Mouse (Mus musculus) neural tube, embryonic 11.5 days (tissue): ENCODE results near the gene Tcf3. TPM values are rescaled to one million over a fixed set of nuclear protein-coding genes. Genes with fewer than 3 reads are reported as not detected.

ENCODE experiments used
- ATAC-seq: fragments of 200-750 bp; cut with Nextera tagmentation; 2 replicates; pipeline ENCODE4 v1.8.0; 2017; ENCODE audit warnings: moderate number of reproducible peaks, mild to moderate bottlenecking, moderate TSS enrichment, moderate library complexity; ENCODE audit not compliant: insufficient read depth, low FRiP score, low TSS enrichment
- DNase-seq: peaks from one replicate; pipeline ENCODE4 v3.0.0-alpha.2; 2015; ENCODE audit warnings: low spot score
- H3K27ac ChIP-seq: fragments of 300-500 bp; sonication (generic); 2 replicates; pipeline ENCODE4 v1.5.1; 2014; ENCODE audit warnings: low read depth, mild to moderate bottlenecking, low read length
- H3K27me3 ChIP-seq: fragments of 300-500 bp; sonication (generic); 2 replicates; pipeline ENCODE4 v1.6.1; 2014; ENCODE audit warnings: mild to moderate bottlenecking, low read length, mixed read lengths; ENCODE audit not compliant: control insufficient read depth, insufficient read depth
- H3K36me3 ChIP-seq: fragments of 300-500 bp; sonication (generic); 2 replicates; pipeline ENCODE4 v1.6.1; 2014; ENCODE audit warnings: mild to moderate bottlenecking, low read length, moderate library complexity, mixed read lengths; ENCODE audit not compliant: control insufficient read depth, insufficient read depth
- H3K4me1 ChIP-seq: fragments of 300-500 bp; sonication (generic); 2 replicates; pipeline ENCODE4 v1.6.1; 2014; ENCODE audit warnings: low read length, mixed read lengths; ENCODE audit not compliant: control insufficient read depth, insufficient read depth
- H3K4me2 ChIP-seq: fragments of 300-500 bp; sonication (generic); 2 replicates; pipeline ENCODE4 v1.6.1; 2014; ENCODE audit warnings: low read depth, mild to moderate bottlenecking, moderate library complexity
- H3K4me3 ChIP-seq: fragments of 300-500 bp; sonication (generic); 2 replicates; pipeline ENCODE4 v1.5.1; 2014; ENCODE audit warnings: low read depth, low read length
- H3K9ac ChIP-seq: fragments of 300-500 bp; sonication (generic); 2 replicates; pipeline ENCODE4 v1.6.1; 2014; ENCODE audit warnings: mild to moderate bottlenecking, low read length
- H3K9me3 ChIP-seq: fragments of 300-500 bp; sonication (generic); 2 replicates; pipeline ENCODE4 v1.6.1; 2016; ENCODE audit warnings: low read length; ENCODE audit not compliant: control insufficient read depth
- whole genome bisulfite sequencing: fragments of 180-500 bp; shearing (Covaris S2); extraction: QIAGEN DNeasy Blood & Tissue Kit; methylation state at CpG from one replicate; pipeline ENCODE4 v1.1.7; 2014; 5-methylcytosine and 5-hydroxymethylcytosine counted together
- microRNA-seq: library from miRNA; unstranded; fragments of <30 nt; microRNA quantifications from one replicate; pipeline ENCODE4, GENCODE M21; 2016
- polyA plus RNA-seq: library from polyadenylated mRNA; unstranded; fragments of >200 nt; fragmentation: Nextera tagmentation; extraction: Ambion mirVana; gene quantifications from 2 replicates; pipeline ENCODE4 v1.2.1, GENCODE M21; 2014

Gene Tcf3
- polyA plus RNA-seq, 1 experiment from 2014 or later, result 177 TPM

GRCm38 (mm10) chr10:80369995-80370747 is 63.3 kb downstream of the Tcf3 start:
- Histone ChIP-seq H3K27ac (no peak overlapping the region), H3K36me3 (no peaks in the 10 kb centered on the region), H3K4me1 (no peaks in the 10 kb centered on the region), H3K27me3 (no peaks in the 10 kb centered on the region), H3K9me3 (no peaks in the 10 kb centered on the region), H3K4me3 (no peak overlapping the region), H3K4me2 (no peak overlapping the region), H3K9ac (no peak overlapping the region)
- DNase-seq, result no peak
- 84% methylated on average over 21 of the region's 21 CpGs for WGBS
- no peak for ATAC-seq

- DNase-seq (no peak), ATAC-seq (no peak)
- H3K36me3 ChIP-seq, result no peaks in the 10 kb centered on the region
- H3K9ac ChIP-seq, result no peak overlapping the region
- no peaks in the 10 kb centered on the region for H3K4me1 ChIP-seq
- 86% methylated on average over 6 of the region's 6 CpGs for whole genome bisulfite sequencing
- no peak overlapping the region for H3K4me3 ChIP-seq
- H3K9me3 ChIP-seq, result no peaks in the 10 kb centered on the region
- no peak overlapping the region for H3K4me2 ChIP-seq
- no peak overlapping the region for H3K27ac ChIP-seq
- H3K27me3 ChIP-seq, result no peaks in the 10 kb centered on the region
Observed at GRCm38 (mm10) chr10:80368392-80368791, 65.1 kb downstream of the Tcf3 start.

- H3K36me3 ChIP-seq, result no peaks in the 10 kb centered on the region
- no peak overlapping the region for H3K4me3 ChIP-seq
- H3K4me1 ChIP-seq, result no peaks in the 10 kb centered on the region
- ATAC-seq (no peak), DNase-seq (no peak)
- H3K27ac ChIP-seq, result no peak overlapping the region
- H3K4me2 ChIP-seq, result no peak overlapping the region
- no peak overlapping the region for H3K9ac ChIP-seq
- H3K9me3 ChIP-seq, result no peaks in the 10 kb centered on the region
- H3K27me3 ChIP-seq, result no peaks in the 10 kb centered on the region
- WGBS, result 71% methylated on average over 5 of the region's 5 CpGs
Observed at GRCm38 (mm10) chr10:80367954-80368353, 65.5 kb downstream of the Tcf3 start.

- H3K4me1 ChIP-seq, result no peaks in the 10 kb centered on the region
- DNase-seq (no peak), ATAC-seq (no peak)
- no peaks in the 10 kb centered on the region for H3K9me3 ChIP-seq
- WGBS, result 70% methylated on average over 6 of the region's 6 CpGs
- H3K4me3 ChIP-seq, result no peak overlapping the region
- H3K4me2 ChIP-seq, result no peak overlapping the region
- no peaks in the 10 kb centered on the region for H3K27me3 ChIP-seq
- no peak overlapping the region for H3K9ac ChIP-seq
- no peak overlapping the region for H3K27ac ChIP-seq
- H3K36me3 ChIP-seq, result no peaks in the 10 kb centered on the region
Observed at GRCm38 (mm10) chr10:80365736-80366135, 67.7 kb downstream of the Tcf3 start.

GRCm38 (mm10) chr10:80363734-80364133 is 69.7 kb downstream of the Tcf3 start:
- no peak for ATAC-seq
- Histone ChIP-seq H3K4me1 (no peaks in the 10 kb centered on the region), H3K27me3 (peaks cover 8% of the 10 kb centered on the region), H3K9ac (no peak overlapping the region; the same call in 1 of the 2 replicates), H3K4me3 (no peak overlapping the region), H3K27ac (no peak overlapping the region), H3K9me3 (no peaks in the 10 kb centered on the region), H3K4me2 (no peak overlapping the region), H3K36me3 (no peaks in the 10 kb centered on the region)
- WGBS, result 48% methylated on average over 6 of the region's 6 CpGs
- DNase-seq, result no peak

Small RNAs within 50 kb of the gene (microRNA-seq; reads per million reads assigned to microRNA genes)
- not detected for gene Gm22721

Other genes starting within 250 kb of the Tcf3 start
- gene Mum1, start 207.2 kb downstream of the Tcf3 start, polyA plus RNA-seq, result 59.6 and 61.8 TPM in 2 replicates
- 247 and 261 TPM in 2 replicates for gene Ndufs7, start 184.5 kb downstream of the Tcf3 start, polyA plus RNA-seq
- 35.1 and 37.7 TPM in 2 replicates for gene Gamt, start 172.6 kb downstream of the Tcf3 start, polyA plus RNA-seq
- 49.8 and 51.9 TPM in 2 replicates for gene Dazap1, start 172.2 kb downstream of the Tcf3 start, polyA plus RNA-seq
- gene Rps15, start 141.2 kb downstream of the Tcf3 start, polyA plus RNA-seq, result 857 and 860 TPM in 2 replicates
- 81.4 and 81.7 TPM in 2 replicates for gene Apc2, start 137.7 kb downstream of the Tcf3 start, polyA plus RNA-seq
- gene 2310011J03Rik, start 113.1 kb downstream of the Tcf3 start, polyA plus RNA-seq, result 37.3 and 40.5 TPM in 2 replicates
- gene Pcsk4, start 104.1 kb downstream of the Tcf3 start, polyA plus RNA-seq, result 2.0 and 2.4 TPM in 2 replicates
- 4.2 and 5.5 TPM in 2 replicates for gene Reep6, start 103.7 kb downstream of the Tcf3 start, polyA plus RNA-seq
- 0.17 and 0.27 TPM in 2 replicates for gene Adamtsl5, start 85.2 kb downstream of the Tcf3 start, polyA plus RNA-seq
- 0.17 TPM in 1 of 2 replicates, not detected in the other for gene Plk5, start 77.2 kb downstream of the Tcf3 start, polyA plus RNA-seq
- gene Mex3d, start 46.0 kb downstream of the Tcf3 start, polyA plus RNA-seq, result 12.6 and 15.5 TPM in 2 replicates
- 262 and 271 TPM in 2 replicates for gene Mbd3, start 34.1 kb downstream of the Tcf3 start, polyA plus RNA-seq
- gene Uqcr11, start 26.8 kb downstream of the Tcf3 start, polyA plus RNA-seq, result 494 and 521 TPM in 2 replicates
- gene Onecut3, start 61.2 kb upstream of the Tcf3 start, polyA plus RNA-seq, result 1.3 and 1.4 TPM in 2 replicates
- gene Atp8b3, start 105.5 kb upstream of the Tcf3 start, polyA plus RNA-seq, result 0.84 and 0.96 TPM in 2 replicates
- 30.7 and 31.4 TPM in 2 replicates for gene Rexo1, start 127.9 kb upstream of the Tcf3 start, polyA plus RNA-seq
- gene Klf16, start 143.7 kb upstream of the Tcf3 start, polyA plus RNA-seq, result 4.5 and 5.5 TPM in 2 replicates
- gene Abhd17a, start 156.7 kb upstream of the Tcf3 start, polyA plus RNA-seq, result 119 and 120 TPM in 2 replicates
- 72.1 and 77.7 TPM in 2 replicates for gene Scamp4, start 169.2 kb upstream of the Tcf3 start, polyA plus RNA-seq
- 8.0 and 10.9 TPM in 2 replicates for gene Adat3, start 169.2 kb upstream of the Tcf3 start, polyA plus RNA-seq
- gene Gm49322, start 172.4 kb upstream of the Tcf3 start, polyA plus RNA-seq, result 2.4 and 3.1 TPM in 2 replicates
- 117 TPM in 2 replicates for gene Csnk1g2, start 189.2 kb upstream of the Tcf3 start, polyA plus RNA-seq
- 71.1 and 78.8 TPM in 2 replicates for gene Btbd2, start 223.4 kb upstream of the Tcf3 start, polyA plus RNA-seq
- gene Mknk2, start 244.5 kb upstream of the Tcf3 start, polyA plus RNA-seq, result 79.5 and 85.5 TPM in 2 replicates